Mouse (Mus musculus) bone marrow macrophage, adult 2 months (primary cell): Measurements from ENCODE around the gene Isx.

Experiments
- CTCF ChIP-seq: IDR thresholded peaks from 2 replicates; pipeline ENCODE4 v1.5.1; 2012; ENCODE audit warnings: low read depth, mild to moderate bottlenecking, low read length, moderate library complexity
- POLR2A ChIP-seq: IDR thresholded peaks from 2 replicates; pipeline ENCODE4 v1.6.1; 2012; ENCODE audit warnings: mild to moderate bottlenecking, low read depth, low read length, borderline replicate concordance

DNA sequence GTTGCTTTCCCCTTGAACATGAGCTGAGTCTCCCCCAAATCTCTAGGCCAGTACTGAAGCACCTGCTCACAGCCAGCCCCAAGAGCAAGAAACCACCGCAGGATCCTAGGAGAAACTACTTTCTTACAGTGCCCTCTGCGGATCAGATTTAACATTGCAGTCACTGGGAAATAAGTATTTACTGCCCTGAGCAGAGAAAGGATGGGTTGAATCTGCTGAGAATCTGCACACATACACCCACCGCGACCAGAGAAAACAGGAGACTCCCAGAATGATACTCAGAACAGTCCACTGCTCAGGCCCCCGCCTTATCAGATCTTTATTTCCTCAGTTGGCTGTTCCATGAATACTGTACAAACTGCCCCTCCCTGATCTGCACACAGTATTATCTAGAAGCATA, 19.5 kb upstream of the Isx start:
- no peak for TF ChIP-seq CTCF
- TF ChIP-seq POLR2A: no peak
